Mouse (Mus musculus): ENCODE measurements around the gene Shd. TPM values are rescaled to one million over a fixed set of nuclear protein-coding genes. Genes with fewer than 3 reads are reported as not detected.

The Shd gene
- polyA plus RNA-seq, 1 experiment from 2014 or later = 50.3 TPM

GRCm38 (mm10) chr17:55952447-55953027, 17.7 kb upstream of the Shd start, which contains the start of gene Ebi3:
Ebi3 (plus strand) TSS chr17:55952640.
- H3K9me3 ChIP-seq = no peaks in the 10 kb centered on the region
- peaks cover 22% of the 10 kb centered on the region for H3K4me1 ChIP-seq
- no peaks in the 10 kb centered on the region for H3K36me3 ChIP-seq (replicated peaks)
- 75% methylated on average over 6 of the region's 6 CpGs for WGBS
- H3K4me3 ChIP-seq = no peak within 1 kb of the TSS
- peaks cover 19% of the 10 kb centered on the region for H3K27me3 ChIP-seq (ENCODE audit: poor library complexity, severe bottlenecking)
- no peak within 1 kb of the TSS for H3K27ac ChIP-seq
- DNase-seq (ENCODE audit: extremely low spot score, low spot score) = no peak

DNA sequence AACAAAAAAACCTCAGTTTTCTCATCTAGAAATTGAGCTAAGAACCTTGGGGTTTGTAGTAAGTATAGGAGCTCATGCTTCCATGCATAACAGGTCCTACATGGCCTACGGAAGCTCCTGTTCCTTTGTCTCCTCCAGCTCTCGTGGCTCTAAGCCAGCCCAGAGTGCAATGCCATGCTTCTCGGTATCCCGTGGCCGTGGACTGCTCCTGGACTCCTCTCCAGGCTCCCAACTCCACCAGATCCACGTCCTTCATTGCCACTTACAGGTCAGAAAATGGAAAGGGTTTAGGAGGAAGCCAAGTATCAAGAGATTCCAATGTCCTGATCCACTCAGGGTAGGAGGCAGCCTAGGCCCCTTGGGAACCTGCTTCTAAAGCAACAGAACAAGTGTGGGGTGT, 16.5 kb upstream of the Shd start:
- H3K4me1 ChIP-seq = peaks cover 34% of the 10 kb centered on the region
- H3K27ac ChIP-seq = no peak overlapping the region
- DNase-seq (ENCODE audit: extremely low spot score, low spot score) = peak; percentile 6
- peaks cover 19% of the 10 kb centered on the region for H3K27me3 ChIP-seq (ENCODE audit: poor library complexity, severe bottlenecking)
- 82% methylated on average over 6 of the region's 6 CpGs for WGBS
- H3K9me3 ChIP-seq = no peaks in the 10 kb centered on the region
- no peak overlapping the region for H3K4me3 ChIP-seq
- no peaks in the 10 kb centered on the region for H3K36me3 ChIP-seq (replicated peaks)

GRCm38 (mm10) chr17:55954229-55954628, 16.0 kb upstream of the Shd start:
- DNase-seq (ENCODE audit: extremely low spot score, low spot score) = peak; percentile 13
- no peaks in the 10 kb centered on the region for H3K36me3 ChIP-seq (replicated peaks)
- no peaks in the 10 kb centered on the region for H3K9me3 ChIP-seq
- no peak overlapping the region for H3K27ac ChIP-seq
- WGBS = 37% methylated on average over 16 of the region's 16 CpGs
- H3K4me1 ChIP-seq = peaks cover 35% of the 10 kb centered on the region
- no peak overlapping the region for H3K4me3 ChIP-seq
- peaks cover 19% of the 10 kb centered on the region for H3K27me3 ChIP-seq (ENCODE audit: poor library complexity, severe bottlenecking)

DNA sequence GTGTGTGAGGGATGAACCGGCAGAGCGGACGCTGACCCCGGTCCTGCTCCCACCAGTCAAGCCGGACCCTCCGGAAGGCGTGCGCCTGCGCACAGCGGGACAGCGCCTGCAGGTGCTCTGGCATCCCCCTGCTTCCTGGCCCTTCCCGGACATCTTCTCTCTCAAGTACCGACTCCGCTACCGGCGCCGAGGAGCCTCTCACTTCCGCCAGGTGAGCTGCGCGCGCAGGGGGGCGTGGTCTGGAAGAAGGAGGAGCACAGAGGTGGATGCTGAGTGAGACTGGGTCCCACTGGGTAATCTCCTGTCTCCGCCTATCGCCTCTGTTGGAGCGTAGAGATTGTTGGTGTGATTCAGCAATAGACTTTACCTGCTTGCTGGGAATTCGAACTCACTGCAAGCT, 14.1 kb upstream of the Shd start:
- DNase-seq (ENCODE audit: extremely low spot score, low spot score) = peak; percentile 74
- H3K27me3 ChIP-seq (ENCODE audit: poor library complexity, severe bottlenecking) = peaks cover 19% of the 10 kb centered on the region
- H3K9me3 ChIP-seq = no peaks in the 10 kb centered on the region
- peak overlapping the region; percentile 62 for H3K4me3 ChIP-seq
- H3K4me1 ChIP-seq = peaks cover 45% of the 10 kb centered on the region
- H3K27ac ChIP-seq = peak overlapping the region; percentile 65
- H3K36me3 ChIP-seq (replicated peaks) = peaks cover 5% of the 10 kb centered on the region
- under 1% methylated on average over 26 of the region's 26 CpGs for WGBS

- 41% methylated on average over 6 of the region's 6 CpGs for WGBS
Measured at GRCm38 (mm10) chr17:55956591-55956990, 13.7 kb upstream of the Shd start.

DNA sequence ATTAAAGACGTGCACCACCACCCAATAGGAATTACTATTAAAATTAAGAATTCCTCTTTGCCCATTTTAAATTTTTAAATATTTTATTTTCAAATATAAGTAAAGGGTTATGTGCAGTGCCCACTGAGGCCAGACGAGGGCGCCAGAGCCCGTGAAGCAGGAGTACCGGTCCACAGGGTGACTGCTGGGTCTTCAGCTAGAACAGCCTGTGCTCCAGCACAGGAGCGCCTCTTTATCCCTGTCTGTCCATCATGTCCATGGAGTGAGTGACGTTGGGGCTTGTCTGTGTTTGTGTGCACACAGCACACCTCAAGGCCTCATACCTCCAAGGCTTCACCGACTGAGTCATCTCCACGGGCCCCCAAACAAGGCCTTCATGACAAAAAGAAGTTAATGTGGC, 13.1 kb upstream of the Shd start:
- H3K4me3 ChIP-seq = peak overlapping the region; percentile 19; the same call in 1 of the 2 replicates

More at GRCm38 (mm10) chr17:55956591-55956990, 13.7 kb upstream of the Shd start:
- H3K4me3 ChIP-seq = peak overlapping the region; percentile 62
- H3K9me3 ChIP-seq = no peaks in the 10 kb centered on the region
- H3K27ac ChIP-seq = 0 out of 2 replicates have a peak overlapping the region, but pooled peaks have one; percentile 11
- peaks cover 45% of the 10 kb centered on the region for H3K4me1 ChIP-seq
- H3K27me3 ChIP-seq (ENCODE audit: poor library complexity, severe bottlenecking) = peaks cover 19% of the 10 kb centered on the region
- no peak for DNase-seq (ENCODE audit: extremely low spot score, low spot score)
- H3K36me3 ChIP-seq (replicated peaks) = peaks cover 9% of the 10 kb centered on the region

DNA sequence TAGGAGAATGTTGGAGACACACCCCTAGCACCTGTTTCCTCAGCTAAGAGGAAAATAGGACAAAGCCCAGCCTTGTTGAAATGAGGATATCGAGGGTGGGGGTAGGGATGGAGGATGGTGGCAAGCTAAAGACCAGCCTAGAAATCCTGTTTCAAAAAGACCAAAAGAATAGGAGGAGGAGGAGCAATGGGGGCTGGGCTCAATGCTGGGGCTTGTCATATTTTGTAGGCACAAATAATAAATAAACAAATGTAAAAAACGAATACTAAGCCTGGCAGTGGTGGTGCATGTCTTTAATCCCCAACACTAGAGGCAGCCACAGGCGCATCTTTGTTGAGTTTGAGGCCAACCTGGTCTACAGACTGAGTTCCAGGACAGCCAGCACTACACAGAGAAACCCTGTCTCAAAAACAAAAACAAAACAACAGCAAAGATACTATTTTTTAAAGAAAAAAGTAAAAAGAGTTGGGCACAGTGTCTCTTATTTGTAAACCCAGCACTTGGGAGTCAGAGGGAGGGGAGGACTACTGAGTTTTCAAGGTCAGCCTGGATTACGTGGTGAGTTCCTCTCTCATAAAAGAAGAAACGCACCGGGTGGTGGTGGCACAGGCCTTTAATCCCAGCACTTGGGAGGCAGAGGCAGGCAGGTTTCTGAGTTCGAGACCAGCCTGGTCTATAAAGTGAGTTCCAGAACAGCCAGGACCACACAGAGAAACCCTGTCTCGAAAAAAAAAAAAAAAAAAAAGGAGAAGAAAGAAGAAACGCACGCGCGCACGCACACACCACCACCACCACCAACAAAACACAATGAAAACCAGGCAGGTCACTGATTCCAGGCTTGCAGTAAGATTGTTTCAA, 12.3 kb upstream of the Shd start:
- Histone ChIP-seq H3K27me3 (ENCODE audit: poor library complexity, severe bottlenecking) (peaks cover 16% of the 10 kb centered on the region), H3K9me3 (no peaks in the 10 kb centered on the region), H3K4me3 (peak overlapping the region; percentile 63), H3K4me1 (peaks cover 45% of the 10 kb centered on the region), H3K36me3 (replicated peaks) (peaks cover 22% of the 10 kb centered on the region), H3K27ac (peak overlapping the region; percentile 91)
- DNase-seq (ENCODE audit: extremely low spot score, low spot score) = no peak
- 85% methylated on average over 13 of the region's 13 CpGs for WGBS

More for the DNA sequence above, 13.1 kb upstream of the Shd start:
- peak; percentile 70 for DNase-seq (ENCODE audit: extremely low spot score, low spot score)
- Histone ChIP-seq H3K27me3 (ENCODE audit: poor library complexity, severe bottlenecking) (peaks cover 19% of the 10 kb centered on the region), H3K4me1 (peaks cover 45% of the 10 kb centered on the region), H3K27ac (peak overlapping the region; percentile 62; the same call in 1 of the 2 replicates), H3K9me3 (no peaks in the 10 kb centered on the region), H3K36me3 (replicated peaks) (peaks cover 15% of the 10 kb centered on the region)
- WGBS = 18% methylated on average over 9 of the region's 9 CpGs

GRCm38 (mm10) chr17:55958584-55958886, 11.7 kb upstream of the Shd start:
- 25% methylated on average over 2 of the region's 2 CpGs for WGBS
- peak overlapping the region; percentile 91 for H3K27ac ChIP-seq
- peaks cover 45% of the 10 kb centered on the region for H3K4me1 ChIP-seq
- no peaks in the 10 kb centered on the region for H3K9me3 ChIP-seq
- peak overlapping the region; percentile 63 for H3K4me3 ChIP-seq
- peaks cover 16% of the 10 kb centered on the region for H3K27me3 ChIP-seq (ENCODE audit: poor library complexity, severe bottlenecking)
- DNase-seq (ENCODE audit: extremely low spot score, low spot score) = no peak
- H3K36me3 ChIP-seq (replicated peaks) = peaks cover 28% of the 10 kb centered on the region

DNA sequence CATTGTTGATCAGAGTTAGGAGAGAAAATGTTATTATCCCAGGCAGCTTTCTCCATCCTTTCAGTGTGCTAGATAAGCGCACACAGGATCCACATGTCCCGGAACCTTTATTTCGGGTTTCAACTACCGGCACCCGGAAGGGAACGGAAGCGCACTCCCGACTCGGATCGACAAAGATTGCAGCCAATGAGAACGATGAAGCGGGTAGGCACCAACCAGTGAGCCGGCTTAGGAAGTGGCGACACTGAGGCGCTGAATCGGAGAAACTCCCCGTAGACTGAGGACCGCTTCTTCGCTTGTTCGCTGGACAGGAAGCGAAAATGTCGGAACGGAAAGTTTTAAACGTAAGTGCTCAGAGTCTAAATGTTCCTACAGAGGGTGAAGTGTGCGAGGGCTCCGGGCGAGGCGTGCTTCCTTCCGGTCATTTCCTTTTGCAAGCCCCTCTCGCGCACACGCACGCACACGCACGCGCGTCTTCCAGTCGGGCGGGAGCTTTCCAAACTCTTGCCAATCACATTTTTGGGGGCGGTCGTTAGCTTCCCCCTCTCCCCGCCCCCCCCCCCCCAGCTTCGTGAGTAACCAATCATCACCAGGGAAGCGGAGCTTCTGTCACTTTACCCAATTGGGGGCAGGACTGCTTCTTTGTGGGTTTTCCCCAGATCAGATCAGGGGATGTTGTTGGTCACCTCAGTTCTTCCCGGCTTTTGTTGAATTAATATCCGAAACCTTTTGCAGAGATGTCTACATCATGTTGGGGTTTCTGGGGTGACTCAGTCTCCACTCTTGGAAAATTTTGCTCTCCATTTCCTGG, 11.1 kb upstream of the Shd start, which contains the start of gene Yju2:
Gene Yju2 (plus strand): TSS at position 182 of the 811 bp plus-strand sequence.
- Histone ChIP-seq H3K4me1 (peaks cover 44% of the 10 kb centered on the region), H3K27ac (peak within 1 kb of the TSS; percentile 91), H3K9me3 (no peaks in the 10 kb centered on the region), H3K27me3 (ENCODE audit: poor library complexity, severe bottlenecking) (peaks cover 15% of the 10 kb centered on the region), H3K4me3 (peak within 1 kb of the TSS; percentile 63), H3K36me3 (replicated peaks) (peaks cover 33% of the 10 kb centered on the region)
- peak; percentile 93 for DNase-seq (ENCODE audit: extremely low spot score, low spot score)
- under 1% methylated on average over 46 of the region's 46 CpGs for WGBS

GRCm38 (mm10) chr17:55959946-55960740, 10.1 kb upstream of the Shd start:
- H3K4me3 ChIP-seq = peak overlapping the region; percentile 63
- peaks cover 44% of the 10 kb centered on the region for H3K36me3 ChIP-seq (replicated peaks)
- H3K9me3 ChIP-seq = no peaks in the 10 kb centered on the region
- H3K4me1 ChIP-seq = peaks cover 42% of the 10 kb centered on the region
- peaks cover 4% of the 10 kb centered on the region for H3K27me3 ChIP-seq (ENCODE audit: poor library complexity, severe bottlenecking)
- peak; percentile 14 for DNase-seq (ENCODE audit: extremely low spot score, low spot score)
- peak overlapping the region; percentile 91; the same call in 1 of the 2 replicates for H3K27ac ChIP-seq
- 79% methylated on average over 10 of the region's 10 CpGs for WGBS

DNA sequence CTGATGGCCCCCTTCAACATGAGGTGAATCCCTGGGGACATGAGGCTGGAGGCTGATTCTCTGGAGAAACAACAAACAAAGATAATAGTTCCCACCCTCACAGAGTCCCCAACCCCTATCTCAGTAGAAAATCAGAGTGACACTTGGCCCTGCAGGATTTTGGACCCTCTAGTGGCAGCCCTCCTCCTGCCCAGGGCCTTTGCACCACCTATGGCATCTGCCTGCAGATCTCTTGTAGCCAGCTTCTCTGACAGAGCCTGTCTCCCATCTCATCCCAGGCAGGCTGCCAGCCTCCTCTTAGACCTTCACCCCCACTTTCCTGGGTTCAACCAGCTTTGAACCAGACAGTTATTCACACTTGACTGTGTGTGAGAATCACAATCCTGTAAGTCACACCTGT, 9.5 kb upstream of the Shd start:
- peaks cover 50% of the 10 kb centered on the region for H3K36me3 ChIP-seq (replicated peaks)
- peaks cover 40% of the 10 kb centered on the region for H3K4me1 ChIP-seq
- H3K4me3 ChIP-seq = no peak overlapping the region
- no peaks in the 10 kb centered on the region for H3K9me3 ChIP-seq
- DNase-seq (ENCODE audit: extremely low spot score, low spot score) = peak; percentile 5
- no peak overlapping the region for H3K27ac ChIP-seq
- no peaks in the 10 kb centered on the region for H3K27me3 ChIP-seq (ENCODE audit: poor library complexity, severe bottlenecking)

- 96% methylated on average over 7 of the region's 7 CpGs for WGBS
- DNase-seq (ENCODE audit: extremely low spot score, low spot score) = peak; percentile 11
- no peak overlapping the region for H3K27ac ChIP-seq
- peaks cover 58% of the 10 kb centered on the region for H3K36me3 ChIP-seq (replicated peaks)
- peaks cover 32% of the 10 kb centered on the region for H3K4me1 ChIP-seq
- H3K4me3 ChIP-seq = no peak overlapping the region
- no peaks in the 10 kb centered on the region for H3K9me3 ChIP-seq
- H3K27me3 ChIP-seq (ENCODE audit: poor library complexity, severe bottlenecking) = no peaks in the 10 kb centered on the region
Measured at GRCm38 (mm10) chr17:55961631-55962030, 8.6 kb upstream of the Shd start.
